Mouse (Mus musculus) bone marrow, adult 2 months (tissue): Measurements from ENCODE around the gene Nhsl1. TPM values are rescaled to one million over a fixed set of nuclear protein-coding genes. Genes with fewer than 3 reads are reported as not detected.

Source experiments
- H3K27ac ChIP-seq: fragments of 200-500 bp; 2 replicates; pipeline ENCODE4 v1.5.1; 2012; ENCODE audit warnings: low read depth, mild to moderate bottlenecking, control low read depth, inconsistent platforms, low read length; ENCODE audit not compliant: control insufficient read depth, poor library complexity, insufficient read depth
- H3K4me1 ChIP-seq: fragments of 200-500 bp; 2 replicates; pipeline ENCODE4 v1.6.1; 2011; ENCODE audit warnings: low read length; ENCODE audit not compliant: control insufficient read depth, insufficient read depth
- H3K4me3 ChIP-seq: fragments of 200-500 bp; replicated peaks from 2 replicates; pipeline ENCODE3; 2011; ENCODE audit warnings: mild to moderate bottlenecking, low read depth, low read length, control low read depth; ENCODE audit not compliant: control insufficient read depth
- CTCF ChIP-seq: fragments of 200-500 bp; IDR thresholded peaks from 2 replicates; pipeline ENCODE4 v1.5.1; 2011; ENCODE audit warnings: low read length, control low read depth; ENCODE audit not compliant: control insufficient read depth, insufficient read depth
- POLR2A ChIP-seq: fragments of 200-500 bp; IDR thresholded peaks from 2 replicates; pipeline ENCODE4 v1.6.1; 2011; ENCODE audit warnings: low read depth, mild to moderate bottlenecking, control low read depth, low read length, borderline replicate concordance; ENCODE audit not compliant: control insufficient read depth
- WGBS: fragments of 180-500 bp; shearing (Covaris S2); methylation state at CpG from one replicate; pipeline ENCODE4 v1.1.7; 2018; 5-methylcytosine and 5-hydroxymethylcytosine counted together
- polyA plus RNA-seq: library from polyadenylated mRNA; stranded (reverse); fragments of >200 nt; gene quantifications from 2 replicates; pipeline ENCODE4 v1.2.4, GENCODE M21; 2011; ENCODE audit warnings: low replicate concordance; ENCODE audit not compliant: missing spikeins, insufficient read depth, insufficient read length

Gene Nhsl1
- polyA plus RNA-seq, 1 experiment, result 1.6 TPM

DNA sequence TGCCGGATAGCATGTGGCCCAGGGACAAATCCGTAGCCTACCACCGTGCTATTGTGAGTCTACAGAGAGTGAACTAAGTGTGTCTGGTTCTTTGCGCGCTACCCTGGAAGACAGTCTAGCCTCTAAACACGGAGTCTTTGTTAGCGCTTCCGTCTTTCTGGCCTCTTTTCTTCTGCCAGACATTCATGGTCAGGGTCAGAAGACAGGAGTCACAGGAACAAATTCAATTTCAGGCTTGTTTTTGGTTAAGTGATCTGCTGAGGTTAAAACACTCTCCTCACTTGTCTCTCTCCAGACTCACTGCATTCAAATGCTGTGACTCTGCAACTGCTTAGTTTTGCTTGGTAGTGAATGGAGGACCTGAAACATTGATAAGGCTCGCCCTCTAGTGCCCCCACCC lies 15.9 kb downstream of the Nhsl1 start:
- WGBS, result 90% methylated on average over 9 of the region's 9 CpGs
- no peak for TF ChIP-seq CTCF
- TF ChIP-seq POLR2A, result no peak
- no peaks in the 10 kb centered on the region for H3K4me1 ChIP-seq
- H3K4me3 ChIP-seq, result no peak overlapping the region
- H3K27ac ChIP-seq, result no peak overlapping the region

DNA sequence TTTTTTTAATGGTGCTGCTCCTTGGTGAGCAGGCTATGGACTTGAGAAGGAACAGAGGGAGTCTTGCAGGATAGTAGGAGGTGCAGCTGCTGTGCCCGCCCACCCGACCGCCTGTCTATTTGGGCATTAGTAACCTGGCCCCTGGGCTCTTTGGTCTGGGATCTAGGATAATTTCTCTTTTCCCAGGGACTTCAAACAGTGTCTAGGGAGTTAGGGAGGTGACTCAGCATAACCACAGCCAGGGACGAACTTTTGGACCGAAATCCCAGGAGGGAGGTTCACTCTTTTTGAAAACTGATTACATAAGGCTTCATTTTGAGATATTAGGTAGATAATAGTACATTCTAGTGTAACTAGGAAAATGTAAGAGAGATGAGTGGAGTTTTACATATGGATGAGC lies 18.9 kb downstream of the Nhsl1 start:
- 86% methylated on average over 5 of the region's 5 CpGs for WGBS
- TF ChIP-seq CTCF, result no peak
- no peak for TF ChIP-seq POLR2A
- Histone ChIP-seq H3K27ac (no peak overlapping the region), H3K4me3 (no peak overlapping the region), H3K4me1 (no peaks in the 10 kb centered on the region)

DNA sequence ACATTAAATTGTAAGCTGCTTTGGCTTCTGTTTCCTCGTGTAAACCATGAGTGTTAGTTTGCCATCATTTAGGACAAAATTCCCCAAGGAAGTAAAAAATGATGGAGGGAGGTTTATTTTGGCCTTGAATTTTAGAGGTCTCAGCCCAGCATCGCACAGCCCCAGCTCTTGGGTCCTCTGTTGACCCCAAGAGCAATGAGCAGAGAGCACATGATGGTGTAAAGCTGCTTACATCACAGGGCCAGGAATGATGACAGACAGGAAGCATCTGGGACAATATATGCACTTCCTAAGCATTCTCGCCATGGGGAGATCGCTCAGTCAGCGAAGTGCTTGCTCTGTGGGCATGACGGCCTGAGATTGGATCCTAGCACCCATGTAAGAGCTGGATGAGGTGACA lies 20.6 kb downstream of the Nhsl1 start:
- 82% methylated on average over 6 of the region's 6 CpGs for WGBS
- no peaks in the 10 kb centered on the region for H3K4me1 ChIP-seq
- TF ChIP-seq CTCF, result no peak
- no peak overlapping the region for H3K4me3 ChIP-seq
- no peak overlapping the region for H3K27ac ChIP-seq

DNA sequence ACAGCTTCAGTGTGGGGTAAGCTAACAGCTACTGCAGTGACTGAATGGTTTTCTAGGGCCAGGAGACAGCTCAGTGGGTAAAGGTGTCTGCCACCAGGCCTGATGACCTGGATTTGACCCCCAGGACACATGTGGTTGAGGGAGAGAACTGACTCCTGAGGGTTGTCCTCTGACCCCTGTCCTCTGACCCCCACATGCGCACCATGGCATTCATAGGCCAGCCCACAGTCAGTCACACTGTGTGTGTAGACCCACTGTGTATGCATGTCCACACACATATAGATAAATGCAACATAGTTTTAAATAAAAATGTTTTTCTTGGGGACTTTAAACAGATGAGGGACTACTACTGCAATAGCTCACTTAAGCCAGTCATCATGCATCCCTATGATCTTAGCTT lies 22.1 kb downstream of the Nhsl1 start:
- Histone ChIP-seq H3K4me3 (no peak overlapping the region), H3K27ac (no peak overlapping the region), H3K4me1 (no peaks in the 10 kb centered on the region)
- WGBS, result 96% methylated on average over 1 of the region's 1 CpGs
- no peak for TF ChIP-seq CTCF
- no peak for TF ChIP-seq POLR2A

DNA sequence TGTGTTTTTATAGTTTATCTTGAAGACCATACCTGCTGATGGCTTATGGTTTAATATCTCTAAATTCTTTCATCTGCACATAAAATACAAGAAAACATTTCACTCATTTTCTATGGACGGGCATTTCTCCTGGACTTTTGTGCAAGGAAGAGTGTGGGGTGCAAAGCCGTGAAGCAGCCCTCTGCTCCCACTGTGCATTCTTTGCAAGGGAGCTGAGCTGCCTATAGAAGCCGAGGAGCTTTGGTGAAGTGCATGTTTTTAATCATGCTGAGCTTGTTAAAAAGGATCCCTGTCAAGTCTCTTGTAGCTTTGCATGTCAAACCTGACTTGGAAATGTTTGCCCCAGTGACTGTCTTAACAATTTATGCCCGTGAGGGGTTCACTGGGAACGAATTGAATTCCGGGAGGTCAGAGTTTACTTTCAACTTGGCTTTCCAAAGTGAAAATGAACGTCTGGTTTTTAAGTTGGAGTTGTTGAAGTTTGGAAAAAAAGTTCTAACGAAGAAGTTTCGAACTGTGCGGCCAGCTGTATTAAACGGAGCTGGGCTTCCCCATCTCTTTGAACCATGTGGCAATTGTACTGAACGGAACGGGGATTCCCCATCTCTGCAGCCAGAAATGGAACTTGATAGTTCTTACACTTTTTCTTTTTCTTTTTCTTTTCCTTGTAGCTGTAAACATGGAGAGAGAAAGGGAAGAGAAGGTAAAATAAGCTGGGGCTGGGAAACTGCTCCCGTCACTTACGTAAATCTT lies 22.8 kb downstream of the Nhsl1 start:
- TF ChIP-seq CTCF, result no peak
- Histone ChIP-seq H3K4me1 (no peaks in the 10 kb centered on the region), H3K4me3 (no peak overlapping the region), H3K27ac (no peak overlapping the region)
- 57% methylated on average over 15 of the region's 15 CpGs for WGBS

DNA sequence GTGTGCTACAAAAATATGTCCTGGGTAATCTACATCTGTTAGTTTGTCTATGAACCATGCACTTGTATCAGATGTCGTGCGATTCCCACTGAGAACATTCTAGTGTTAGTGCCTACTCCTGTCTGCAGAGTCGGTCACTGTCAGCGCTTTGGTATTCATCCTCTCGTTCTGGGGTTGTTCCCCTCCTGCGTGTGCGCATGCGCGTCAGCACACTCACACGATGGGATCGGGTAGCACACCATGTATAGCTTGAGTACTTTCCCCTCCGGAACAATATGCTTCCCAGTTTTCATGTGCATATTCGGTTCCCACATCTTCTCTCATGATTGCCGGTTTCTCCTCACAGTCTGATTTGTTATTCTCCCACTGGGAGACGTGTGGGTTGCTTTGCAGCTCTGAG lies 28.4 kb downstream of the Nhsl1 start:
- Histone ChIP-seq H3K4me3 (no peak overlapping the region), H3K27ac (no peak overlapping the region), H3K4me1 (no peaks in the 10 kb centered on the region)
- no peak for TF ChIP-seq POLR2A
- TF ChIP-seq CTCF, result no peak
- WGBS, result 87% methylated on average over 15 of the region's 15 CpGs

DNA sequence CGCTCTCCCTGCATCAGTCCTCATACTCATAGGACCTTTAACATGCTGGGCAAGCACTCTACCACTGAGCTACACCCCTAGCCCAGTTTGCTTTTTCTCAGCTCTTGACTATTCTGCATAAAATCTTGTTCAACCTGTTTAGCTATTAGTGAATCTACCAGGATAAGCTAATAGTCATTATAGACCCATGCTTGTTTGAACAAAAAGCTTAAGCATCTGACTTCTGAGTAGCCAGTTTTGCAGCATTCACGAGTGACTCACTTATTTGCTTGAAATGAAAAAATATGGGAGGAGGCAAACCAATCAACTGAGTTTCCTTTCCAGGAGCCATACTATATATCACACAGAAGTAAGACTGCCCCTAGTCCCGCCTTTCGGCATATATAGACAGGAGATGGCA lies 32.0 kb downstream of the Nhsl1 start:
- WGBS, result 72% methylated on average over 4 of the region's 4 CpGs
- TF ChIP-seq CTCF (no peak), POLR2A (no peak)

DNA sequence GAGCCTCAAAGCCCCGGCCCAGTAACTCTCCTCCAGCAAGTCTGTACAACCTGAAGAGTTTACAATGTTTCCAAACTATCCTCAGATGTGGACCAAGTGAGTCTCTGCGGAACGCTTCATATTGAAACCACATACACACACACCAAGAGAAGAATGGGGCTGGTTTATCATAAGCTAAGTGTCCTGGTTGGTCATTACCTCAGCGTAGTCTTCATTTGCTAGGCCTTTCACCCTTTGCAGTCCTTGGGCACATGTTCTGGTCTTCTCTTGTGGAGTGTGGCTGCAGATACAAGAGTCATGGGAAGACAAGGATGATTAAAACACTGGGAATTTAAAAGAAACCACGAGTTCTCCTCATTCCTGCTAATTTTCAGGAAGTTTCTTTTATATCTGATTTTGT lies 34.2 kb downstream of the Nhsl1 start:
- TF ChIP-seq POLR2A, result no peak
- no peak for TF ChIP-seq CTCF
- WGBS, result 74% methylated on average over 5 of the region's 5 CpGs
- Histone ChIP-seq H3K4me3 (no peak overlapping the region), H3K27ac (no peak overlapping the region), H3K4me1 (no peaks in the 10 kb centered on the region)

More for the DNA sequence above, 32.0 kb downstream of the Nhsl1 start:
- no peaks in the 10 kb centered on the region for H3K4me1 ChIP-seq
- no peak overlapping the region for H3K4me3 ChIP-seq
- no peak overlapping the region for H3K27ac ChIP-seq

DNA sequence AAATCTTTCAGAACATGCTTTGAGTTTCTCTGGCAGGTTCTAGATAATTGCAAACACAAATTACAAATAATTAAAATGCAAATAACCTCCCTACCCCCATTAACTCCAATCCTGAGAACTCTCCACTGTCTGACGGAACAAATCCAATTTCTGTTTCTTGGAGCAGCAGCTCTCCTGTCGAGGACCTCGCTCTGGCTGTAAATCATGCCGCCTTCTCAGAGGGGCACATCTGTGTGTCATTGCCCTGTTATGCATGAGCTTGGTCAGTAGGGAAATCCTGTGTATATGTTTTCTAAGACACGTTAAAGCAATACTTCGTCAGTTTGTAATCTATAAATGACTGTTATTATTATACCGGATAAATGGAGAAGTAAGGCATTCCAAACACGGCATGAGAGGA lies 35.3 kb downstream of the Nhsl1 start:
- no peak for TF ChIP-seq CTCF
- no peak for TF ChIP-seq POLR2A
- 79% methylated on average over 8 of the region's 8 CpGs for WGBS
- no peak overlapping the region for H3K27ac ChIP-seq
- H3K4me3 ChIP-seq, result no peak overlapping the region
- H3K4me1 ChIP-seq, result no peaks in the 10 kb centered on the region
